Mouse (Mus musculus) thymus, postnatal 0 days (tissue): ENCODE data around the gene Trim9. TPM values are rescaled to one million over a fixed set of nuclear protein-coding genes. Genes with fewer than 3 reads are reported as not detected.

Source experiments
- DNase-seq: peaks from one replicate; pipeline ENCODE4 v3.0.0-alpha.2; 2015; ENCODE audit warnings: low spot score
- polyA plus RNA-seq: library from polyadenylated mRNA; unstranded; fragments of >200 nt; fragmentation: Nextera tagmentation; extraction: Ambion mirVana; gene quantifications from 2 replicates; pipeline ENCODE4 v1.2.1, GENCODE M21; 2015

Trim9 gene
- polyA plus RNA-seq, 1 experiment from 2014 or later, result 0.25 TPM

- no peak for DNase-seq
Observed at GRCm38 (mm10) chr12:70214281-70214680, 133.1 kb downstream of the Trim9 start.

GRCm38 (mm10) chr12:70213601-70214000, 133.8 kb downstream of the Trim9 start:
- DNase-seq, result no peak

- DNase-seq, result no peak
Observed at GRCm38 (mm10) chr12:70212501-70212900, 134.9 kb downstream of the Trim9 start.

GRCm38 (mm10) chr12:70208214-70208613, 139.2 kb downstream of the Trim9 start:
- DNase-seq, result no peak

- DNase-seq, result no peak
Observed at GRCm38 (mm10) chr12:70204433-70204832, 143.0 kb downstream of the Trim9 start.

- DNase-seq, result no peak
Observed at GRCm38 (mm10) chr12:70201926-70202529, 145.4 kb downstream of the Trim9 start.

GRCm38 (mm10) chr12:70196341-70196740, 151.1 kb downstream of the Trim9 start:
- DNase-seq, result no peak

GRCm38 (mm10) chr12:70195426-70195825, 152.0 kb downstream of the Trim9 start:
- no peak for DNase-seq

Other genes with a start within 250 kb of the Trim9 start
- 9.1 and 11.4 TPM in 2 replicates for gene Nin, start 233.9 kb downstream of the Trim9 start, polyA plus RNA-seq
- gene Abhd12b, start 193.5 kb downstream of the Trim9 start, polyA plus RNA-seq, result 0.19 TPM in 1 of 2 replicates, not detected in the other
- gene Pygl, start 116.1 kb downstream of the Trim9 start, polyA plus RNA-seq, result 14.4 and 16.1 TPM in 2 replicates
- gene Tmx1, start 105.5 kb upstream of the Trim9 start, polyA plus RNA-seq, result 100 and 107 TPM in 2 replicates